Mouse (Mus musculus) cerebellum, adult 11-12 months (tissue): ENCODE data around the gene Tmem136.
"Not testable (repeated sequence)": the region's sequence is repeated elsewhere in the genome, so short reads cannot be mapped to it uniquely, and the experiment has no call there.

Source experiments
- DNase-seq: peaks from one replicate; pipeline ENCODE4 v3.0.0; 2022

The Tmem136 gene

GRCm38 (mm10) chr9:43116134-43116996, at the start of gene Tmem136:
Gene Tmem136, minus strand, starts transcription at chr9:43116570.
- peak; percentile 75 for DNase-seq

- DNase-seq, result no peak
Measured at GRCm38 (mm10) chr9:43155960-43156359, 39.6 kb upstream of the Tmem136 start.

DNA sequence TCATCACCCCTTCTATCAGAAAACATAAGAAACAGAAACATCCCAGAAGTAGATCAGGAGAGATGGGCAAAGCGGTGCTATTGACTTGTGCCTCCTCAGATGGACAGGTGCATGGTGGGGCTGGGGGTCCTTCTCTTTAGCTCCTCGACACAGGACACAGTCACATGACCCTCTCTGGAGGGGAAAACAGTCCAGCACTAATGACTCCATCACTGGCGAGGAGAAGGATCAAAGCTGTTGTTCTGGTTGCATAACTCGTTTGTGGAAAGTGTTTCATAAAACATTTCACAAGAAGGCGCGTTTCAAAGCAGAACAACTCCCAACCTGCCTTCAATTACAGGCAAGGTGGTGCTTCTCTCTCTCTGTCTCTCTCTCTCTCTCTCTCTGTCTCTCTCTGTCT, 35.4 kb upstream of the Tmem136 start:
- no peak for DNase-seq

GRCm38 (mm10) chr9:43150957-43151356, 34.6 kb upstream of the Tmem136 start:
- DNase-seq, result no peak

DNA sequence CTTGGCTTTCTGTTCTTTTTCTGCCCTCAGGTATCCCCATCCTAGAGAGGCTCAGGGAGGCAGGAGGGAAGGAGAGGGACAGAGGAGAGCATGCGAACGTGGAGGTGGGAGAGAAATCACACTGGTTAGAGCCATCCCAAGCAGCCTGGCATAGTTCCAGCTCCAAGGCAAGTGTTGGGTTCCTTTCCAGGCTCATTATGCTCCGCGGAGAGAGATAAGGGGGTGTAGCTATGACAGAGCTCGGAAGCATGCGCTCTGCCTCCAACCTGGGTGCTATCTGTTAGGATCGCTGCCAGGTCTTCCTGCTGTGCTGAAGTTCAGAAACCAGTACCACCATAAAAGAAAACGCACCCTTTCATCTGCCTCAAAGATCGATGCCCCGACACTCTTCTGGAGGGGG, 33.7 kb upstream of the Tmem136 start:
- DNase-seq, result no peak

DNA sequence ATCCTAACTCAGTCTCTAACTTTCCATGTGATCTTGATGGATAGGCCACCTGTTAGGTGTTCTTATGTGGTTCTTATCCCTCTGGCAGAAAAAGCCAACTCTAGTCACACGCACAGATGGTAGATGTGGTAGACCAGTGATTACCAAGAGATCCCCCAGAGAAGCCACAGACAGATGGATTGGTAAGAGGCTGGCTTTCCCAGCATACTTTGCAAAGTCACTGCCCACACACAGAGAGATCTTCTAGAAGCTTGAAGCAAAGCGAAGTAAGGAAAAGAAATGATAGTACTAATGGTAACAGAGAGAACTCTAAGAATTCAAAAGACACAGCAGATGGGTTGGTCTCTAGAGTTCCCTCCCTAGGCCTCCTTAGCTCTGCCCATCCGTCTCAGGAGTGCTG, 33.1 kb upstream of the Tmem136 start:
- no peak for DNase-seq

DNA sequence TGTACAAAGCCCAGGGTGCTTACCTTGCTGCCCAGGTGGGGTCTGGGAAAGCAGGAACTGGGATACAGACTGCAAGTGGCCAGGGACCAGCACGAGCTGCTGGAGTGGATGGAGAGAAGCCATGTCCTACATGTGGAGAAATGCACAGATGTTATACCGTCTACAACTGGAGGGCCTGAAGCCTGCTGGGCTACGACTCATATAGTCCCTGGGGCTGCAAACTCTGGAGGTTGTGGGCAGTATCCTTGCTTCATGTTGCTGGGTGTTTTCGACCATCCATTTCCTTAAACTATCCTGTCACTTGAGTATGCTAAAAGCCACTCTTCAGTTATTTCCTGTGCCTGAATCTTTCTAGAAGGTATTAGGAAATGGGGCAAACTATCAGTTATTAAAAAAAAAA, 28.8 kb upstream of the Tmem136 start:
- no peak for DNase-seq

DNA sequence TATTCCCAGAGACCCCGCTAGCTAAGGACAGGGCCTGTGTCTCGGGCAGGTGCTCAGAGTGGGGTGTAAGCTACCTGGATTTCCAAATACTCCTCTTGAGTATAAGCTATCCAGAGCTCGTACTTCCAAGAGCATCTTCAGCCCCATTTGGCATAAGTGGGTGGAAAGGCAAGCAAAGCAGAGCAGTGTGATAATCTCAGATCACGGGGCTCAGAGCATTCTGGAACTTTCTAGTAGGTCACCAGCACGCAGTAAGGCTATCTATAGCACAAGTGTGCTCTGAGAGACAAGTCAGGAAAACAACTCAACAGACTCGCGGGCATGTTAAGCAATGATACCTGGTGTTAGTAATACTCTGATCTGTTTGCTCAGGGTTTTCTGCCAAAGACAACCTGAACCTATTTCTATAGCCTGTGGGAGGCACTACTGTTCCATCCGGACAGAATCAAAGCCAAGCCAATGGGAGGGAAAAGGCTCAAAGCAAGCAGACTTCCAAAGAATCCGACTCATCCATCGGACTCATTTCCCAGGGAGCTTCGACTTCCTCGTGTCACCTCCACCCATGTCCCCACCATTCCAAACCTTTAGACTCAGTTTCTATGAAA, 27.9 kb upstream of the Tmem136 start:
- DNase-seq, result no peak

DNA sequence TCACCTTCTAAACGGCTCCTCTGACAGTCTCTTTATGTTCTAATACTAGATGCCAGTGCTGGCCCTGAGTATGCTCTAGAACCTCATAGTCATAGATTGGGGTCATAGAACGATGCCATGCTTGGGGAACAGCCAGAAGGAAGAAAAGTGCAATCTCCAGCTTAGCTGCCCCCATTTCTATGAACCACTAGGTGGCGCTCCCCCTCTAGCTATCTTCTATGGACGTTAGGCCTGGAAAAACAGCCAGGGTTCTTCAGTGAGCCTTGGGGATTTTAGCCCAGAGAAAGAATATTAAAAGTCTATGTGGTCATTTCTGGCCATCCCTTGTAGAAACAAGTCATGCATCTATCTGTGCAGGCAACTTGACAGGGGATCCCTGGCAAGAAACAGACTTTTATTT, 25.5 kb upstream of the Tmem136 start:
- peak; percentile 27 for DNase-seq

DNA sequence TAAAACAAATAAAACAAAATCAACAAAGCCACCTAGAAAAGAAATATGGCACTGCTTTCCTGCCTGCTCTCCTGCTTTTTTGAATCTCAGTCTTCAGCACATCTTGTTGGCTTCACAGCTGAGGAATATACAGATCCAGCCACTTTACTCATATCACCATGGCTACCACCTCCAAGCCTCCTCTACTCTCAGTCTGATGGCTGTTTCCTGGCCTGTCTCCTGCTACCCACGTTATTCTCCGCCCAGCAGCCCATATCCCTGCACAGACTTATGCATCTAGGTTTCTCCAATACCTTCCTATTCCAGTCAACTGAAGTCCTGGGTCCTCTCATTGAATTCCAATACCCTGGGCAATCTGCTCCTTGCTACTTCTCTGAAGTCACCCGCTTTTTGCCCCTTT, 17.2 kb upstream of the Tmem136 start:
- no peak for DNase-seq

DNA sequence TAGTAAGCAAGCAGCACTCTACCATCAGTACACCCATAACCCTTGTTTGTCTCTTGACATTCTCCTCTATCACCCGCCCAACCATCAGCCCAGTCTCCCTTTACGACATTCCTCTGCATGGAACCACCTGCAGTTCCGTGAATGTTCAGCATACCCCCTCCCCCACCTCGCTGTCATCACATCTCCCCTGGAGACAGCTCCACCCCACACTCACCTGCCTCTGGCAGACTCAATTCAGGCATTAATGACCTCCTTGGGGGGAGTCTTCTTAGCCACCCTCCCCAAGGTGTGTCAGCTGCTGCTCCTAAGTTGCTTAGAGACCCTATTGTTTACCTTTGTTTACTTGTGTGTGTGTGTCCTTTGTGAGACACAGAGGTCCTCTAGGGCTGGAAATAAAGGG, 16.0 kb upstream of the Tmem136 start:
- DNase-seq, result no peak

DNA sequence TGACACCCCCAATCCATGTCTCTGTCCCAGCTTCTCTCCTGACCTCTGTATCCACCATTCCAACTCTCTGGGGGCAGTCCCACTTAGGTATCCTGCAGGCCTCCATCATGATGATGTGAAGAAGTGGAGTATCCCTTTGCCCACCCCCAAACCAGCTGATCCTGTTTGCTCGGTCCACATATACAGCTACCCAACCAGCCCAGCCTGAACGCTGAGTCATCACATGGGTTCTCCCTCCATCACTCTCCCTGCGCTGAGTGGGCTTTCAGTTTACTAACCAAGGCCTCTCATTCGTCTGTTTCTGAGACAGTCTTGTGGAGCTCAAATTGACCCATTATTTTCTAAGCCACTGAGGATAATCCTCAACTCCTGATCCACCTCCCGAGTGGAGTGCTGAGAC, 15.6 kb upstream of the Tmem136 start:
- no peak for DNase-seq

DNA sequence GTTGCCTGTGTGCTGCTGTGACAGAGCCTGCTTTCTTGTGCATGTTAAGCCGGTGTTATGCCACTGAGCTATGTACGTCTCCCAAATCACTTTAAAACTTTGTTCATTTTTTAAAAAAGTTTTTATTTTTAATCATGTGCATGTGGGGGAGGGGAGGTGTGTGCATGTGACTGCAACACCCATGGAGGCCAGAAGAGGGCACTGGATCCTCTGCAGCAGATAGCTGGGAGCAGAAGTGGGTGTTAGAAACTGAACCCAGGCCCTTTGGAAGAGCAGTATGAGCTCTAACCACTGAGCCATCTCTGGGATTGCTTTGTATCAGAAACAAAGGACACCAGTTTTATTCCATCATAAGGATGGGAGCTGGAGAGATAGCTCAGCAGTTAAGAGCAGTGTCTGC, 14.3 kb upstream of the Tmem136 start:
- DNase-seq, result no peak

GRCm38 (mm10) chr9:43127101-43127787, 10.9 kb upstream of the Tmem136 start:
- no peak for DNase-seq

GRCm38 (mm10) chr9:43122379-43122778, 6.0 kb upstream of the Tmem136 start:
- DNase-seq, result no peak

DNA sequence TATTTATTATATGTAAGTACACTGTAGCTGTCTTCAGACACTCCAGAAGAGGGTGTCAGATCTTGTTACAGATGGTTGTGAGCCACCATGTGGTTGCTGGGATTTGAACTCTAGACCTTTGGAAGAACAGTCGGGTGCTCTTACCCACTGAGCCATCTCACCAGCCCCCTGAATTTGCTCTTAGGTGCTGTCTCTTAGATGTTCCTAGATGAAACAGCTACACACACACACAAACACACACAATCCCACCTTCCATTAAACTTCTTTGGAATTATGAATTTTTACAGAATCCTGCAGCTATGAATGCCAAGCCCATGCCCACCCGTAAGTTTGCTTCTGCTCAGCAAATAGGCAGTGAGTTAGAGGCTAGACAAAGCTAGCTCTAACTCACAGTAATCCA, 5.6 kb upstream of the Tmem136 start:
- not testable (repeated sequence) for DNase-seq

DNA sequence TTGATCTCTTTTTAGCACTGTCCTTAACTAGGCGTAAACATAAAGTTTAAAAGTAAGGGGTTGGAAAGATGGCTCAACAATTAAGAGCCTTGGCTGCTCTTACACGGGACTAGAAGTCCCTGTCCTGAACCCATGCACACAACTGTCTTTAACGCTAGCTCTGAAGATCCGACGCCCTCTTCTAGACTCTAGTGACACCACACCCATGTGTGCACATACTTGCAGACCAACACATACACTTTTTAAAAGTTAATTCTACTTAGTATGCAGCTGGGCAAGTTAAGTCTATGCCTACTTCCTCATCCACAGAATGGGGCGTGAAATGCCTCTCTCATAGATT, 597 bp upstream of the Tmem136 start:
- no peak for DNase-seq

DNA sequence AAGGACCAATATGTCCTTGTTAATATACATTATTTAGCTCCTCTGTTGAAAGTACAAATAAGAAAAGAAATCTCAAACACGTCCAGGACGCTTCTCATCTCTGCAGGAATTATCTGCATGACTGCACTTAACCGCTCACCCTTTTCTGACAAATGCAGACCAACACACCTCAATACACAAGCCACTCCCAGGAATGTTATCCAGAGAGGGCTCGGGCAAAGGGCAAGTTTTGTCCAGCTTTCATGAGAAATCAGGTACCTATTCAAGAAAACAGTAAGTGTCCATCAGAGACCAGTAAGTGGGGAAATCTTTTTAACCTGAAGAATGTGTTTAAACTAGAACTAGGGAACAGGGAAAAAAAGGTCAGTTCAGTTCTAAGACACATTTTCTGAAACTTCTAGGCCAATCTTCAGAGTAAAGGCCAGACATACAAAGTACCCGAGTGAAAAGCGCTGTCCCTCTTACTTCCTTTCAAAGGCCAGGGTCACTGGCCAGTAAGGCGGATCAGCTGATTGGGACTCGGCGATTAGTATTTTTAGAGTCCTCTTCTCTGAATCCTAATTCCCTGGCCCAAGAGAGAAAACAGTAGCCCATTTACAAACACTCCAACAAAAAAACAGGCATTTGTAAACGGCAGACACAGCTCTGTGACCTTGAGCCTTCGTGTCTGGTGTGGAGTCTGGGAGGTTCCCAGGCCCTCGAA, 788 bp downstream of the Tmem136 start:
- no peak for DNase-seq

- DNase-seq, result no peak
Measured at GRCm38 (mm10) chr9:43114833-43115232, 1.5 kb downstream of the Tmem136 start.

DNA sequence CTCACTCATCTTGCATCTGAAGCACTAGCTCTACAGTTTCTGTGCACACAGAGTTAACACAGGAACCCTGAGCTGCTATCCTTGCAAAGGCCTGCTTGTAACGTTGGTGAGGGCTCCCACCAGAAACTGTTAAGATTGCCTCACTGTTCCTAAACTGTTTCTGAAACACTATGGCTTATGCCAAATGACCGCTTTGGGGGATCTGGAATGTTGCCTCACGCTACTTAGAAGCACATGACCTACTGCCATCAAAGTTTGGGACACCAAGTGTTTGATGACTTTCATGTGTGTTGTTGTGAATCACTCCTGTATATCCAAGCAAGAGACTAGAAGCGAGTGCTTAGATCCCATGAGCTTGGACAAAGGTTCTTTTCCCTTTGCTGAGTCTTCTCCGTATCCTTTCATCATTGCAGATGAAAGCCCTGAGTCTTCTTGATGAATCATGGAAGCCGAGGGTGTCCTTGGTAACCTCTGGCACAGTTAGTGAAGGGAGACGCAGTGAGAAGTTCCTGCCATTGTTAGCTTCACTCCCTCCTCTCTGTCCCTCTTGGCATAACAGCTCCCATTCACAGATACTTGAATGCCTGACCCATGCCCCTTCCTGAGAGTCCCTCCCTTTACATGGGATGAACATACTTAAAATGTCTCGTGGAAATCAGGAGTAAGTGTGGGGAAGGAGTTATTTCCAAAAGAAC, 5.9 kb downstream of the Tmem136 start:
- no peak for DNase-seq

GRCm38 (mm10) chr9:43109125-43109524, 7.2 kb downstream of the Tmem136 start:
- DNase-seq, result no peak

DNA sequence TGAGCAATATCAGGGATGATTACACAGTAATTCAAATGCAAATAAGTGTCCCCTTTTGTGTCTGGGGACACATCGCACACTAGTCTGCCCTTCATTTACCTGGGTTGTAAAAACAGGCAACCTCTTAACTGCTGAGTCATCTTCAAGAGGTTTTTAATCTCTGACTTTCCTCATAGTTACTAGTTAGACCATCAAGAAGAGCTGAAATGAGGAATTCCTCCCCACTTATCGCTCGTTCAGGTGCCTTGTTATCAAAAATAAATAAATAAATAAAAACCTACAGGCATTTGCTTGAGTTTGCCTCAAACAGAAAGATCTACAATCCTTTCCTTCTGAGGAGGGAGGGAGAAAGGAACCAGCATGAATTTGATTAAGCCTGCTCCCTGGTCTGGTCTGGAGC, 7.6 kb downstream of the Tmem136 start:
- no peak for DNase-seq

GRCm38 (mm10) chr9:43108081-43108480, 8.3 kb downstream of the Tmem136 start:
- DNase-seq, result no peak
